Mouse (Mus musculus) stomach, postnatal 0 days (tissue): ENCODE data around the gene Hnrnpd.
A peak's percentile ranks its signal among the peaks of the same experiment; 100 is the strongest.

ENCODE experiments used
- CTCF ChIP-seq: IDR thresholded peaks from 2 replicates; pipeline ENCODE4 v1.5.1; 2016; ENCODE audit warnings: antibody characterized with exemption, low read depth, mild to moderate bottlenecking, moderate library complexity
- EP300 ChIP-seq: optimal IDR thresholded peaks from 2 replicates; pipeline ENCODE3; 2016; ENCODE audit warnings: antibody characterized with exemption

DNA sequence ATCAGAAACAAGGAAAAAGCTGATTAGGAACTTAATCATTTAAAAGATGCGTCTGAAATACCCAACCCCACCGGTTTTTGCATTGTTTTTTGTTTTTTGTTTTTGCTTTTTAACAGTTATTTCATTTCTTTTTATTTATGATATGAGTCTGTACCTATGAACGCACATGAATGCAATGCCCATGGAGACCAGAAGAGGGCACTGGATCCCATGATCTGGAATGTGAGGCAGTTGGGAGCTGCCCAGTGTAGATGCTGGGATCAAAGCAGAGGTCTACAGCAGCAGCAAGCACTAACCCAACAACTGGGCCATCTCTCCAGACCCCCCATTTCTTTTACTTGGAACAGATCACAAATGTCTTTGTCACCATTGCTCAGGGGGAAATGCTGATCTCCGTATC is 50.8 kb downstream of the Hnrnpd start:
- TF ChIP-seq CTCF (peak; percentile 82), EP300 (no peak)
